ENCODE assay signal across 1 mouse cellular context in genomic region chr17:28524831-28525430, GRCm38 (mm10).
TF ChIP-seq lines count a peak whose summit lies in the region.

No protein-coding gene starts in this region.

TF ChIP-seq in MEL, 35 proteins besides CTCF, POLR2A, EP300 and RAD21 (continued from another document):
- TF ChIP-seq MEF2A (IDR thresholded peaks at IDR 0.05; ENCODE audit: extremely low read depth, insufficient replicate concordance, low read depth, low read length, poor library complexity, severe bottlenecking), result no peak
